Mouse (Mus musculus): ENCODE results near the gene Phex. TPM values are rescaled to one million over a fixed set of nuclear protein-coding genes. Genes with fewer than 3 reads are reported as not detected.

Gene Phex
- total RNA-seq, 4 experiments from 2014 or later = 0.09 to 0.53 (median 0.27) TPM

- no peak for DNase-seq (ENCODE audit: low spot score in 2 of 2)
Measured at GRCm38 (mm10) chrX:157308171-157308570, 106.9 kb downstream of the Phex start.

- DNase-seq (ENCODE audit: low spot score in 2 of 2) = no peak
Measured at GRCm38 (mm10) chrX:157307411-157307810, 107.7 kb downstream of the Phex start.

DNA sequence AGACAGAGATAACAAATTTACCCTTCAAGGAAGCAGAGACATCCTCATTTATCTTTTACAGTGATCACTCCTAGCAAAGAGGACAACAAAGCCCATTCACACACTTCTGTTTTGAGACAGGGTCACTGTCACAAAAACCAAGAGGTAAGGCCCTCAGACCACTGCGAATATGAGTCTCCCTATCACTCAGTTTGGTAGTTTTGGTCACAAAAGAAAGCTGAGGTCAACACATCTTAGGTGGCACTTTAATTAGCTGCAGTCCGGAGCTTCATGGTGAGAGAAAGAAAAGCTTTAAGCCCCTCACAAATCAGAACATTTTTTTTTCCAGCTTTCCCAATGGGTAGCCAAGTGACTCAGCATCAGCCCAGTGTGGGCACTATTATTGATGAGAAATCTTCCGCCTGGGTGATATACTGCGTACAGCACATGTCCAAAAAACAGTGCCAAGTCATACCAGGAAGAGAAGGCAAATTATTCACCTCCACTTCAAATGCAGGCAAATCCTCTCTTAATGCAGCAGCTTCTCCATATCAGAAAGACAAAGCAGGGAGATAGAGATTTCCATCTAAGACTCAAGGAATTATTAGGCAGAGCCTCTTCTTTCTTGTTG is 108.2 kb downstream of the Phex start:
- peak in 1 of 2 experiments; percentile 3 for DNase-seq (ENCODE audit: low spot score in 2 of 2)

- DNase-seq (ENCODE audit: low spot score in 2 of 2) = no peak
Measured at GRCm38 (mm10) chrX:157305852-157306232, 109.3 kb downstream of the Phex start.

DNA sequence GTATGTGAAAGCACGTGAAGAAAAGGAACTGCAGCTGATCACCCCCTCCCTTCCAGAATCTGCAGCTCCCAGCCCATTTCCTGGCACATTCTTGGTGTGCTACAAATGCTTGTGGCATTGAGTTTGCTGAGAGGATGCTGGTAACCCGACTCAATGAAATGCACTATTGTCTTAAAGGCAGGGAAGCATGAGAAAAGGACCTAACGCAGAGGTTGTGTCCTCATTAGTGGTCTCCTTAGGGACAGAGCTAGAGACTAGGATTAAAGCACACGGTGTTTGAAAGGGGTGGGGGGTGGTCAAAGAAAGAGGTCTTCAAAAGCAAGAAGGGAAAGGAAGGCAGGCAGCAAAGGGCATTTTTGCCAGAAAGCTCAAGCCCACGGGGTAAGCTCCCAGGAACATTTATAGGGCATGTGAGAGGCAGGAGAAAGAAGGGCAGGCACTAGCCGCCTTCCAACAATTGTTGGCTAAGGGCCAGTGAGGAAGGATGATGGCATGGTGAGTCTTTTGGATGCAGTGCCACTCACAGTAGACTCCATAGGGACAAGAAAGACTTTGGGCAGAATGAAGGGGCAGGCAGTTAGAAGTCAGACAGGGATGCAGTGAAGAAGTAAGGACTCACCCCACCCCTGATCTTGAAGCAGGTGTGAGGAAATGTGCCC is 109.8 kb downstream of the Phex start:
- DNase-seq (ENCODE audit: low spot score in 2 of 2) = no peak

- DNase-seq (ENCODE audit: low spot score in 2 of 2) = no peak
Measured at GRCm38 (mm10) chrX:157292411-157292810, 122.7 kb downstream of the Phex start.

DNA sequence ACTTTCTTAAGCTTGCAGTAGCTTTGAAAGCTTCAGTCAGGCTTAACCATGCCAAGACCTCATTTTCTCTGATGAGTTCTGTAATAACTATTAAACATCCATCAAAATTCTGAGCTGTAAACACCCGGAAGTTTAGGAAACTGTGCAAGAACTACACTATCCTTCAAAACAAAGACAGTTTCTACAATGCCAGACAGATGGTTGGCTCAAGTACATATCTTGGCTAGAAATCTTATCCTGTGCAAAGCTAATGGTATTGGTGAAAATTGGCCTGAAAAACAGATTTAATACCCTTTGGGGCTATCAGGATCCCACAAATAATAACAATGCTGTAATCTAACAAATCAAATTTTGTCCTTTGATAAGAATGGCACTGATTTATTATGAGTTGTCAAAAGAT is 138.5 kb downstream of the Phex start:
- no peak for DNase-seq (ENCODE audit: low spot score in 2 of 2)

- no peak for DNase-seq (ENCODE audit: low spot score in 2 of 2)
Measured at GRCm38 (mm10) chrX:157273291-157273690, 141.8 kb downstream of the Phex start.

DNA sequence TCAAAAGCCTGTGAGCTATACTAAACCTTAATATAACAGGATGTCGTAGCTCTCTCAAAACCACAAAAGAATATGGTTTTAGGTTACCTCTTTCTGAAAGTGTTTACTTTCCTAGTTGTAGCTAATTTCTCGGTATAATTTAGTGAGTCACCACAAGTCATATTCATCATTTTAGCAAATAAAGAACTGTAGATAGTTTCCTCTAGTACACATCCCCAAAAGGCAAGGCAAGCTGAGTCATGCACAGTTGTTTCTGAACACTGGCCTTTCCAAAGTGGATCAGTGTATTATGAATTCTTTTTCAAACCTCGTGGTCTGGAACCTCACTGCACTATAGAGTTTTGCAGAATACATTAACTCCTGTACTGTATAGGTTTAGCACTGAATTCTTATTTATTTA is 143.5 kb downstream of the Phex start:
- no peak for DNase-seq (ENCODE audit: low spot score in 2 of 2)

GRCm38 (mm10) chrX:157269726-157270305 is 145.3 kb downstream of the Phex start:
- DNase-seq (ENCODE audit: low spot score in 2 of 2) = no peak

DNA sequence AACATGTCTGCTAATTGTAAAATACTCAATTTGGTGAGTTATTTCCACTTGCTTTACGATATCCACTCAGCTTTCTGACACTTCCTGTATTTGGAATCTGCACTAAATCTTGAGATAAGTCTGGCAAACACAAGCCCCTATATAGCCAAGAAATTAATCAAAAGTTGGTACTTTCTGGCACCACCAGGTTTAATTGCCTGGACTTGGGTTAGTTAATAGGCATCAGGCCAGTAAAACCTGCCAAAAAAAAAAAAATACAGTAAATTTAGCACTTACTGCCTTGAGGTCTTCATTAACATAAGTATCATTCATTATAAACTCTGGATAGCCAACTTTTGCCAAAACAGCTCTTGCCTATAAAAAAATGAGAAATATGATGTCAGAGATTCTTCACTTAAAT is 147.0 kb downstream of the Phex start:
- DNase-seq (ENCODE audit: low spot score in 2 of 2) = no peak

DNA sequence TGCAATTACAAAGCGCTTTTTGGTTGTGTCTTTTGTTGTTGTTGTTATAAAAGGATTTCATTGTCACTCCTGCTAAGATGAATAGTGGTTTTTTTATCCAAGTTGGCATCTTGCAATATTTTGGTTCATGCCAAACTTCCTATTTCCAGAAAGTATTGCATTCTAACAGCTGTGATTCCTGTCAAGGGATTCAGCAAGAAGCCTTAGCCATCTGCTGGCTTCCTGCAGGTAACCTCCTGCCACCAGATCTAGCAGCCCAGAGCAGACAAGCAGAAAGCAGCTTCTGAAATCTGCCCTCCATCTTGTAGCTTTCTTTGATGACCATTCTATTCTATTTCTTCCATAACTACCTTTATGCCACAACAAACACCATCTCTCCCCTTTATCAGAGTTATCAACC is 212.4 kb downstream of the Phex start:
- DNase-seq (ENCODE audit: low spot score in 2 of 2) = no peak

GRCm38 (mm10) chrX:157184167-157184566 is 230.9 kb downstream of the Phex start:
- DNase-seq (ENCODE audit: low spot score in 2 of 2) = peak; percentile 5 to 12

DNA sequence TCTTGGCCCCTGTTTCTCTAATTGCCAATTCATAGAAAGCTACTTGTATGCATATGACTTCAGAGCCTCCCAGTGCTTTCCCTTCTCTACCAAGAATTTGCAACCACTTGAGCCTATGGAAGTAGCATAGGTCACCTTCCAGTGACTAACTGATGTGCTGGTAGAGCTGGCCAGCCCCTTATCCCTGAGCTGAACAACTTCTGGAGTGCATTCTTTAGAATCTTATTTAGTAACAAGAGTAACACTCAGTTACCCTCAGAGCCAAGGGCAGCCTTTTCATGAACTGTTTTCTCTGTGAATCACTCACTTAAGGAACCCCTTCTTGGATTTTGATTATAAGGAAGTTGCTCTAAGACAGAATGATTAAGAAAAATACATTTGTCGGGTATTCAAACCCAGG is 234.3 kb downstream of the Phex start:
- no peak for DNase-seq (ENCODE audit: low spot score in 2 of 2)

DNA sequence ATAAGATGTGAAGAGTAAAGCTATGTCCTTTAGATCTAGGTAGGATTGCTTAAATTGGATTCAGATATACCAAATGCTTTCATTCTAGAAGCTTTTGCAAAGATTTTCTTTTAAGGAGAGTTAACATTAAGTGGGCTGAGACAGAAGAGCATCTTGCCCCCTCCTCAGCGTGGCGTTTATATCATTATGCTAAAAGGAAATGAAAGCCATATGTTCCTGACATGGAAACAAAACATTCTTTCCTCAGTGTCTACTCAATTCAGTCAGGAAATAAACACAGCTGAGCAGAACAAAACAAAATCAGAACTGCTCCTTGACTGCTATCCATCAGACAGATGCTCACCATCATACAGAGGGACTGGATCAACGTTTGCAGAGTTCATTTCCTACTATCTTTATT is 251.0 kb downstream of the Phex start:
- no peak for DNase-seq (ENCODE audit: low spot score in 2 of 2)

- no peak for DNase-seq (ENCODE audit: low spot score in 2 of 2)
Measured at GRCm38 (mm10) chrX:157163394-157163793, 251.7 kb downstream of the Phex start.

DNA sequence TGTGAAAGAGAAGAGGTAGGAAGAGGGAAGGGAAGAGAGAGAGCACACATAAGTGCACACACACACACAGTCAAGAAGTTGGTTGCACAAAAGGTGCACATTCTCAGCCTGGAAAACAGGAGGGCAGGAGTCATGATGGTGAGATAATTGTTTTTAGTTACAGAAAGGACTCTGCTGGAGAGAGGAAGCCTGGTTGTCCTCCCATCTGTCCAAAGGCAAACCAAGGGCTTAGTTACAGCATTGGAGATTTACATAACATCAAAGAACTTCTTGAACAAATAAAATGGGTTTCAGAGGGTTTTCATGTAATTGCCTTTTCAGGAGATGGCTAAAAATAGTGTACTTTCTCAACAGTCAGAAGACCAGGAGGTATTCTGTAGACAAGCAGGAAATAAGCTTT is 270.4 kb downstream of the Phex start:
- no peak for DNase-seq (ENCODE audit: low spot score in 2 of 2)

- no peak for DNase-seq (ENCODE audit: low spot score in 2 of 2)
Measured at GRCm38 (mm10) chrX:157139601-157140000, 275.5 kb downstream of the Phex start.

Small RNA genes within 50 kb of the gene (microRNA-seq; reads per million reads assigned to microRNA genes)
- gene Gm23798 = 0 reads per million in 2 experiments

Other genes starting within 250 kb of the Phex start
- gene Sms, start 77.0 kb upstream of the Phex start, total RNA-seq (2022) = 100 to 1,000 TPM in 1 of 4 experiments, 10 to 100 TPM in 3; 69.7 to 105 (median 90.4) TPM
- gene Yy2, start 153.7 kb upstream of the Phex start, total RNA-seq (2022) = under 1 TPM in 1 of 4 experiments, not detected in 3; 0.80 TPM
- gene Mbtps2, start 183.4 kb upstream of the Phex start, total RNA-seq (2022) = 10 to 100 TPM; 31.0 to 38.8 (median 33.0) TPM